ENCODE assay signal across 23 mouse cellular contexts in genomic region chr10:62722701-62723100, GRCm38 (mm10). TPM values are rescaled to one million over a fixed set of nuclear protein-coding genes. Genes with fewer than 3 reads are reported as not detected.
"Had no signal": no experiment of that assay in that cellular context is flagged by ENCODE, and none has a peak within 500 bp of the region (broad histone marks: within the 10 kb centered on the region; RNA-seq: fewer than 3 reads in every experiment).

No protein-coding gene starts in this region.

- H3K27me3 ChIP-seq: forebrain, embryonic 15.5 days had no signal

- H3K4me3 ChIP-seq: embryonic facial prominence, embryonic 12.5 days; embryonic facial prominence, embryonic 13.5 days; embryonic facial prominence, embryonic 15.5 days; erythroblast, embryonic 14.5 days; forebrain, embryonic 12.5 days; forebrain, embryonic 13.5 days; forebrain, embryonic 15.5 days; gastrocnemius, adult 2 months; heart, adult 2 months; heart, embryonic 10.5 days had no signal

- DNase-seq: cerebellum, adult 9-10 months; cerebellum, adult 9-11 months; cerebellum, postnatal 10 days; cerebellum, postnatal 14 days; cerebellum, postnatal 25 days; cerebellum, postnatal 36 days; embryo, embryonic 11 days; forebrain, postnatal 0 days; gastrocnemius, adult 2 months; gastrocnemius, postnatal 10 days; gastrocnemius, postnatal 14 days; gastrocnemius, postnatal 25 days; gastrocnemius, postnatal 36 days; heart, adult 18-20 months; heart, adult 2 months had no signal

- H3K27ac ChIP-seq: embryonic facial prominence, embryonic 12.5 days; embryonic facial prominence, embryonic 13.5 days; embryonic facial prominence, embryonic 15.5 days; forebrain, embryonic 12.5 days; forebrain, embryonic 13.5 days; forebrain, embryonic 15.5 days; gastrocnemius, adult 2 months; heart, adult 2 months; heart, embryonic 10.5 days had no signal

RNA-seq across cellular contexts. Expression of gene Stox1, which starts 3.2 kb away (rescaled TPM):
- polyA plus RNA-seq: erythroblast, embryonic 14.5 days had no signal
